Mouse (Mus musculus): ENCODE results near the gene Sept12. TPM values are rescaled to one million over a fixed set of nuclear protein-coding genes. Genes with fewer than 3 reads are reported as not detected.

Sept12 gene
- polyA plus RNA-seq, 1 experiment from 2014 or later: not detected

DNA sequence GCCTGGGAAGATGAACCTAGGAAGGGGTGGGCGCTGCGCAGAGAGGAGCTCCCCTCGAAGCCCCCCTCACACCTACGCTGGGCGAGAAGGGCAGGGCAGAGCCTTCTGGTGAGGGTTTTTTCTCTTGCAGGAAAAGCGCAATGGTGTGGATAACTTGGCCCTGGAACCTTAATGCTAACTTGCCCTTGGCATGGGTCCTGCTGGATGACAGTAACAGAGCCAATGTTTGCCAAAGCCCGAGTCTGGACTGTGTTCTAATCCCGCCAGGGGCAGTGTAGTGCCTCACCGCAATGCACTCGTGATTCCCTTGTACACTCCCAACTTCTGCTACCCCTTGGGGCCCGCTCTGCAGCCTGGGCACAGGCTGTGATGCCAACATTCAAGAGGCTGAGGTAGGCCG, 10.4 kb upstream of the Sept12 start:
- ATAC-seq (ENCODE audit: insufficient number of reproducible peaks, insufficient read depth, low FRiP score, low TSS enrichment): no peak
- Histone ChIP-seq H3K4me3 (no peak overlapping the region), H3K4me1 (peaks cover 10% of the 10 kb centered on the region), H3K36me3 (no peaks in the 10 kb centered on the region; the same call in 1 of the 2 replicates), H3K9me3 (no peaks in the 10 kb centered on the region), H3K27ac (no peak overlapping the region), H3K27me3 (no peaks in the 10 kb centered on the region), H3K4me2 (replicated peaks) (no peak overlapping the region), H3K9ac (no peak overlapping the region)
- 84% methylated on average over 12 of the region's 12 CpGs for WGBS

DNA sequence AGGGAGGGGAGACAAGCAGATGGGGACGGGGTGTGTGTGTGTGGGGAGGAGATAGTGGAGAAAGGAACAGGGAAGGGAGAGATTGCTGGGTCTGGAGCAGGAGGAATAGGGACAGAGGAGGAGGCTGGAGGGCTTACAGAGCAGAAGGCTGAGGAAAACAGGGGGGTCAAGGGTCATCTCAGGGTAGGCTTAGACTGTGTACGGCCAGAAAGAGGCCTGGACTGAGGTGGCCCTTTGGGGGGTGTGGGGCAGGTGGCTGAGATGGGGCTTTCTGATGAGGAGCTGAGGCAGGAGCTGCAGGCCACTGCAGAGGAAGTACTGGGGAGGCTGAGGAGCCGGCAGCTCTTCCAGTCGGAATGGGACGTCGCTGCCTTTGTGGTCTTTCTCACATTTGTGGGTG, 9.8 kb upstream of the Sept12 start:
- no peaks in the 10 kb centered on the region for H3K27me3 ChIP-seq
- WGBS: 46% methylated on average over 6 of the region's 6 CpGs

DNA sequence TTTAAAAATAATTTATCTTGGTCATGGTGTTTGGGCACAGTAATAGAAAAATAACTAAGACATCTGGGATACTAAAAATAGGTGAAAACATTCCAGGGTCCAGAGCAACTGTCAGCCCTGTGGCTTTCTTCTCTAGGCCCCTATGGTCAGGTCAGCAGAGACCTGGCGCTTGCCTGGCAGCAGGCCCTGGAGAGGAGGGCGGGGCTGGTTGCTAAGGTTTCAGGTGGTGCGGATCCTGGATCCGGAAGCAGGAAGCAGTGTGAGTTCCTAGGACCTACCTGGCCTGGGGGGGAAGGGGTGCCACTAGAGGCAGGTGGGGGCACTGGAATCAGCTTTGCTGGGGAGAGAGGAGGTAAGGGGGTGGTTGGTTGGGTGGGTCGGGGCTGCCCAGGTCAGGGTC, 9.4 kb upstream of the Sept12 start, which contains the start of gene Smim22:
Smim22 (plus strand) TSS at position 222 of the 400 bp plus-strand sequence.
- ATAC-seq (ENCODE audit: insufficient number of reproducible peaks, insufficient read depth, low FRiP score, low TSS enrichment): no peak
- Histone ChIP-seq H3K4me3 (no peak within 1 kb of the TSS), H3K9me3 (no peaks in the 10 kb centered on the region), H3K27me3 (no peaks in the 10 kb centered on the region), H3K4me1 (peaks cover 2% of the 10 kb centered on the region), H3K4me2 (replicated peaks) (0 out of 2 replicates have a peak within 1 kb of the TSS, but pooled peaks have one; percentile 11), H3K36me3 (no peaks in the 10 kb centered on the region; the same call in 1 of the 2 replicates), H3K9ac (no peak within 1 kb of the TSS), H3K27ac (no peak within 1 kb of the TSS)
- 43% methylated on average over 5 of the region's 5 CpGs for WGBS

More for the DNA sequence above, 9.8 kb upstream of the Sept12 start:
- no peaks in the 10 kb centered on the region for H3K9me3 ChIP-seq
- H3K9ac ChIP-seq: no peak overlapping the region
- 0 out of 2 replicates have a peak overlapping the region, but pooled peaks have one; percentile 11 for H3K4me2 ChIP-seq (replicated peaks)
- no peak overlapping the region for H3K4me3 ChIP-seq
- no peak overlapping the region for H3K27ac ChIP-seq
- H3K36me3 ChIP-seq: no peaks in the 10 kb centered on the region; the same call in 1 of the 2 replicates
- peaks cover 7% of the 10 kb centered on the region for H3K4me1 ChIP-seq
- ATAC-seq (ENCODE audit: insufficient number of reproducible peaks, insufficient read depth, low FRiP score, low TSS enrichment): no peak

DNA sequence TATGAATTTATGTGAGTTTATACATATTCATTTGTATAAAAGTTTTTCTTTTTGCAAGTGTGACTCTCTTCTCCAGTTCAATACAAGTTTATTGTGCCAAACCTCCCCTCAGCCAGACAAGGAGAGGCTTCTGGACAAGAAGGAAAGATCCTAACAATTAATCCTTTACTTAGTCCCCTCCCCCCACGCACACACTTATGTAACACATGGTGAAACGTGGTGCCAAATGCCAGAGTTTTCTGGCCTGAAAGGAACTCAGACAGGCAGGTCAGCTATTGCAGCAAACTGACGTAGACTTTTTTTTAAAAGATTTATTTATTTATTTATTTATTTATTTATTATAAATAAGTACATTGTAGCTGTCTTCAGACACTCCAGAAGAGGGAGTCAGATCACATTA, 3.0 kb upstream of the Sept12 start:
- no peaks in the 10 kb centered on the region for H3K36me3 ChIP-seq
- H3K9me3 ChIP-seq: no peaks in the 10 kb centered on the region
- no peak for ATAC-seq (ENCODE audit: insufficient number of reproducible peaks, insufficient read depth, low FRiP score, low TSS enrichment)
- no peaks in the 10 kb centered on the region for H3K27me3 ChIP-seq
- H3K4me3 ChIP-seq: no peak overlapping the region
- H3K4me1 ChIP-seq: no peaks in the 10 kb centered on the region
- H3K4me2 ChIP-seq (replicated peaks): no peak overlapping the region
- WGBS: 71% methylated on average over 3 of the region's 3 CpGs
- no peak overlapping the region for H3K9ac ChIP-seq
- H3K27ac ChIP-seq: no peak overlapping the region

DNA sequence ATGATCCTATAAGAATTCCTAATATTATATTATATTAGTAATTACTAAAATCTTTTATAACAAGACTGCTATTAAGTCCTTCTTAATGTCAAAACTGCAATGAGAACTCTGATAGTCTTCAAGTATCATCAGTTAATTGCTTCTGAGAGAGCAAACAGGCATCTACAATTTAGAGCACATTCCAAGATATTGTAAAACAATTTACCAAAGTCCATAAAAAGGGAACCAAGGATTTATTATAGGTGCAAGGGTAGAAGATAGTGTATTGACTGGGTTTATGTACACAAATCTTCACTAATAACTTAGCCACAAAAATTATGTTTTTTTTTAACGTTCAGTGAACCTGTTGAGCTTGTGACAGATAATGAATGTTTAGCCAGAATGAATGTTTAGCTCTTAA, 1.3 kb upstream of the Sept12 start:
- H3K27me3 ChIP-seq: no peaks in the 10 kb centered on the region
- H3K27ac ChIP-seq: no peak overlapping the region
- no peak overlapping the region for H3K4me3 ChIP-seq
- H3K9ac ChIP-seq: no peak overlapping the region
- ATAC-seq (ENCODE audit: insufficient number of reproducible peaks, insufficient read depth, low FRiP score, low TSS enrichment): no peak
- 74% methylated on average over 1 of the region's 1 CpGs for WGBS
- no peaks in the 10 kb centered on the region for H3K4me1 ChIP-seq
- H3K9me3 ChIP-seq: no peaks in the 10 kb centered on the region
- H3K36me3 ChIP-seq: no peaks in the 10 kb centered on the region
- no peak overlapping the region for H3K4me2 ChIP-seq (replicated peaks)

DNA sequence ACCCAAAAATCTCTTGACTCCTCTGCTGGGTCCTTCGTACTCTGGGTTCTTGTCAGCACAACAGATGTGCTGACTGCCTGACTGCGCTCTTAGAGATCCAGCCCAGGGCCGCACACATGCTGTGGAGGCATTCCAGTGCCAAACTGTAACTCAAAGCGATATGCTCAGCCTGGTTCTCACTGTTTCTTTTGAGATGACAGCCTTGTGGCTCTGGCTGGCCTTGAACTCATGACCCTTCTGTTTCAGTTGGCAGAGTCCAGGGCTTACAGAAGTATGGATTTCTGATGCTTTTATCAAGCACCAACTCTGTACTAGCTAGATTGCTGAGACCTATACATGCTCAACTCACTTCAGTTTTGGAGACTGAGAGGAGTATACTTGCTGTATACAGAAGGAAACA, 4.4 kb downstream of the Sept12 start:
- no peak overlapping the region for H3K4me3 ChIP-seq
- no peaks in the 10 kb centered on the region for H3K9me3 ChIP-seq
- no peaks in the 10 kb centered on the region for H3K36me3 ChIP-seq
- ATAC-seq (ENCODE audit: insufficient number of reproducible peaks, insufficient read depth, low FRiP score, low TSS enrichment): no peak
- no peak overlapping the region for H3K27ac ChIP-seq
- WGBS: 87% methylated on average over 4 of the region's 4 CpGs
- H3K4me1 ChIP-seq: no peaks in the 10 kb centered on the region
- H3K27me3 ChIP-seq: no peaks in the 10 kb centered on the region
- no peak overlapping the region for H3K4me2 ChIP-seq (replicated peaks)
- no peak overlapping the region for H3K9ac ChIP-seq

DNA sequence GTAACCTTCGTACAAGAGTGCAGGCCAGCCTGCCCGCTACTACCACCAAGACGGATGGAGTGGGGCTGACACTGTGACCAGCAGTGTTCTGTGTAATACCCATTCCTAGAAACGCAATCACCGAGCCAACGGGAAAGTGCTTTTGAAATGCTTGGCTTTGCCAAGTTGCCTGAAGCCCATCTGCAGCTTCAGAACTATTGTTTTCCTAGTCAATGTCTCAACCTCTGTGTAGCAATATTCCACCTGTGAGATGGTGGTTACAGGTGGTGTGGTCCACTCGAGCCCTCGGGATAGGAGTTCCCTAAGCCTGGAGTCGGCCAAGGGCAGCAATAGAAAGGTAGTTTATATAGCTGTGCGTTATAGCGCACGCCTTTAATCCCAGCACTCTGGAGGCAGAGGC, 12.9 kb downstream of the Sept12 start:
- WGBS: 93% methylated on average over 12 of the region's 12 CpGs
- H3K4me3 ChIP-seq: no peak overlapping the region
- no peaks in the 10 kb centered on the region for H3K4me1 ChIP-seq
- no peak overlapping the region for H3K4me2 ChIP-seq (replicated peaks)
- no peak overlapping the region for H3K27ac ChIP-seq
- no peaks in the 10 kb centered on the region for H3K36me3 ChIP-seq
- no peak for ATAC-seq (ENCODE audit: insufficient number of reproducible peaks, insufficient read depth, low FRiP score, low TSS enrichment)
- H3K9me3 ChIP-seq: no peaks in the 10 kb centered on the region
- no peak overlapping the region for H3K9ac ChIP-seq
- H3K27me3 ChIP-seq: no peaks in the 10 kb centered on the region

DNA sequence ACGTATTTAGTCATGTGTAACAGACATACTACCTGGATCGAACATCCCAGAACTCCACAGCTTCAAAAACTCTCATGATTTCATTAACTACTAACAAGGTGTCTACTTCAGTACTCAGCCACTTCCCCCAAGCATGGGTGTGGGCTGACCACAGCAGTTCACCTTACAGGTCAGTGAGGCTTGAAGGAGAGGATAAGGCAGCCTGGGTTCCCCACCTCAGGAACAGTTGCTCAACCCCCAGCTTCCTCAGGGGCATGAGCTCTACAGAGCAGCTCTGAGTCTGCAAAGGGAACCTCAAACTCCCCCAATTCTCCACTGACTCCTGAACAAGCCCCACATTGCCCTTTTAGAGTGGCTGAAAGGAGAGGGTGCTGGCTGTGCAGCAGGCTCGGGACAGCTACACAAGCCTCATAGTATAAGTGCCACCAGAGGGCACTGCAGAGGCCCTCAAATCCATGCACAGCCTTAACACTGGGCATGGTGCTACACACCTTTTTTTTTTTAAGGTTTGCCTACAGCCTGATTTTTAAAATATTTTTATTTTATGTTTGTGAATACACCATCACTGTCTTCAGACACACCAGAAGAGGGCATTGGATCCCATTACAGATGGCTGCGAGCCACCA, 17.8 kb downstream of the Sept12 start:
- Histone ChIP-seq H3K27ac (no peak overlapping the region), H3K36me3 (no peaks in the 10 kb centered on the region), H3K9me3 (no peaks in the 10 kb centered on the region), H3K4me2 (replicated peaks) (no peak overlapping the region), H3K27me3 (no peaks in the 10 kb centered on the region), H3K9ac (no peak overlapping the region), H3K4me3 (no peak overlapping the region), H3K4me1 (no peaks in the 10 kb centered on the region)
- WGBS: 73% methylated on average over 4 of the region's 4 CpGs
- ATAC-seq (ENCODE audit: insufficient number of reproducible peaks, insufficient read depth, low FRiP score, low TSS enrichment): no peak

DNA sequence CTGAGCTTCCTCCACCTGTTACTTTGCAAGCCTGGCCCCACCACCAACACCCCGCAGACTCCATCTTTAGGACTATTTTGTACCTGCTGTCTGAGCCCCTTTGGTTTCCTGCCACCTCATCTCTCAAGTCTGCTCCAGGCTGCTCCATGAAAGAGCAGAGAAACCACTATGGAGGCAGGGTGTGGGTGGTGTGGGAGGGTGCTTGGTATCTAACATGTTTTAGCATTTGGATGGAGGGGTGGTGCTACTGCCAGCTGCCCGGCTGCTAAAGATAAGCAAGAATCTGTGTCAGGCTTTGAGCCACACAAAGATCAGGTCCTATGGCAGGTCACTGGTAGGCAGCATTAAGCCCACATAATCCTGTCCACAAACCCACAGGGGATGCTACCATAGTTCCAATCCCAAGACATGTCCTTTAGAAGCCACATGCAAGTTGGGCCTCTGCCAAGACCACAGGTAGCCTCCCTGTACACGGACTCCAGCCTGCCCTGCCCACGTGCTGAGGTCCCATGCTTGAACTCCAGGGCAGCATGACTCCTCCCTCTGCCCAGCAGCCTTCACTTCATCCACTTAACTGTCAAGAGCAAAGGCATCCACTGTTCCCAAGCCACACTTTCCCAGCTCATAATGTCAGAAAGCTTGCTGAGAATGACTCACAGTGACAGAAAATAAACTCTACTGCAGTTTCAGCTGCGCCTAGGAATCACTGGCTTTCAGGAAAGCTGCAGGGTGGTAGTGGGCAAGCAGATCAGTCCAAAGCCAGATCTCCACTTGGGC, 19.2 kb downstream of the Sept12 start:
- H3K4me2 ChIP-seq (replicated peaks): no peak overlapping the region
- no peak overlapping the region for H3K9ac ChIP-seq
- 64% methylated on average over 5 of the region's 5 CpGs for WGBS
- no peak overlapping the region for H3K27ac ChIP-seq
- H3K9me3 ChIP-seq: no peaks in the 10 kb centered on the region
- no peaks in the 10 kb centered on the region for H3K36me3 ChIP-seq
- no peak overlapping the region for H3K4me3 ChIP-seq
- no peaks in the 10 kb centered on the region for H3K27me3 ChIP-seq
- H3K4me1 ChIP-seq: no peaks in the 10 kb centered on the region
- no peak for ATAC-seq (ENCODE audit: insufficient number of reproducible peaks, insufficient read depth, low FRiP score, low TSS enrichment)

DNA sequence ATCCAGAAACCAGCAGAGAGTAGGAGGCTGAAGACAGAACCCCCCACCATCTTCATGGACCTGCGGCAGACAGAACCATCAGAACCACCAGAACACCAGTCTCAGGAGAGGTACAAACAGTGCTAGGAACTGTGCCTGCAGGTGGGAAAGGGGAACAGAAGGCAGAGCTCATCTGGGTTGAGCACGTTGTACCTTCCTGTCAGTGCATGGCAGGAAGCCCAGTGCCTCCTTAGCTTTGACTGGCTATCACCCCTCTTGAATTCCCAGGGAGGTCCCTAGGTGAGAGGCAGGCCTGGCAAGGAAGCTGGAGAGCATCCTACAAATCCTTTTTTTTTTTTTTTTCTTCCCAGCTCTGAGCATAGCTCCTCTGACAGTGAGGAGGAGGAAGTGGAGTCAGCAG, 21.5 kb downstream of the Sept12 start:
- no peak overlapping the region for H3K4me3 ChIP-seq
- H3K4me2 ChIP-seq (replicated peaks): no peak overlapping the region
- no peaks in the 10 kb centered on the region for H3K4me1 ChIP-seq
- H3K36me3 ChIP-seq: no peaks in the 10 kb centered on the region
- no peaks in the 10 kb centered on the region for H3K27me3 ChIP-seq
- no peaks in the 10 kb centered on the region for H3K9me3 ChIP-seq
- ATAC-seq (ENCODE audit: insufficient number of reproducible peaks, insufficient read depth, low FRiP score, low TSS enrichment): no peak
- no peak overlapping the region for H3K27ac ChIP-seq
- WGBS: 71% methylated on average over 2 of the region's 2 CpGs
- no peak overlapping the region for H3K9ac ChIP-seq

DNA sequence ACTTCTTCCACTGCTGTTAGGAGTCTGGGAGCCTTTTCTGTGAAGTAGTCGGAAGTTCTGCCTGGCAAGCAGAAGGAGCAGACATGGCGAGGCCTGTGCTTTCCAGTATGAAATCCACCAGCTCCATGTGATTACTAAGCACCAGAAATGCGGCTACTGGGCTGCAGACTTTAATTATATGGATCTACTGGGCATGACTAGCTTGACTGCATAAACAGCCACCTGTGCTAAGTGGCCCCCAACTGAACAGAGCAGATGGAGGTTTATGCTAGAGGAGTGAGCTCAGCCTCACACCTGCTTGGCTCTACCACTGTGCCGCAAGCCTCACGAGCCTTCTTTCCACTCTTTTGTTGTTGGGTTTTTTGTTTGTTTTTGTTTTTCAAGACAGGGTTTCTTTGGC, 23.1 kb downstream of the Sept12 start:
- 88% methylated on average over 5 of the region's 5 CpGs for WGBS
- Histone ChIP-seq H3K4me1 (no peaks in the 10 kb centered on the region), H3K27ac (no peak overlapping the region), H3K4me3 (no peak overlapping the region), H3K27me3 (no peaks in the 10 kb centered on the region), H3K4me2 (replicated peaks) (no peak overlapping the region), H3K9ac (no peak overlapping the region), H3K36me3 (no peaks in the 10 kb centered on the region), H3K9me3 (no peaks in the 10 kb centered on the region)
- no peak for ATAC-seq (ENCODE audit: insufficient number of reproducible peaks, insufficient read depth, low FRiP score, low TSS enrichment)

DNA sequence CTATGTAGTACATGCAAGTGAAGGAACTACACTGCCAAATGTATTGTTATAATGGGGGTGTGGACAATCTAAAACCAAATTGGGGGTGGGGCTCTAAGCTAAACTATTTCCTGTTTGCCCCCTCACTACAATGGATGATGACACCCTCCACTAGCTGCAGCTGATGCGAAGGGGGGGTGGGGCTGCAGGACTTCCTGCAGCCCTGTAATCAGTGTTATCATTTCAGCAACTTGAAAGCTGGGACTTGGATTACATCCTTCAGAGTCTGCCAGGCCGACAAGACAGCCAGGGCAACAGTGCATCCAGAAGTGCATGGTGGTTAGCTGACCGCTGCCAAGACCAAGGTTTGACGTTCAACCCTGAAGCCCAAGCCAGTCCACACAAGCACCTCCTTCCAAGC, 26.0 kb downstream of the Sept12 start:
- no peak overlapping the region for H3K27ac ChIP-seq
- H3K9me3 ChIP-seq: no peaks in the 10 kb centered on the region
- H3K9ac ChIP-seq: no peak overlapping the region
- ATAC-seq (ENCODE audit: insufficient number of reproducible peaks, insufficient read depth, low FRiP score, low TSS enrichment): no peak
- 75% methylated on average over 4 of the region's 4 CpGs for WGBS
- no peak overlapping the region for H3K4me2 ChIP-seq (replicated peaks)
- no peaks in the 10 kb centered on the region for H3K27me3 ChIP-seq
- no peaks in the 10 kb centered on the region for H3K36me3 ChIP-seq
- no peaks in the 10 kb centered on the region for H3K4me1 ChIP-seq
- no peak overlapping the region for H3K4me3 ChIP-seq

All from embryonic facial prominence, embryonic 12.5 days (tissue).